Mouse (Mus musculus) gonadal fat pad, adult 2 months (tissue): Measurements from ENCODE around the gene Pax8. TPM values are rescaled to one million over a fixed set of nuclear protein-coding genes. Genes with fewer than 3 reads are reported as not detected.

Experiments used
- polyA plus RNA-seq: library from polyadenylated mRNA; depleted of rRNA; stranded (reverse); fragments of >200 nt; gene quantifications from 2 replicates; pipeline ENCODE4 v1.2.3, GENCODE M21; 2012; rRNA removed

Gene Pax8
- polyA plus RNA-seq, 1 experiment, result 91.2 TPM

Other genes with a start within 250 kb of the Pax8 start
- 0.10 and 0.22 TPM in 2 replicates for gene Il1f5, start 198.6 kb downstream of the Pax8 start, polyA plus RNA-seq
- gene Il1f10, start 184.4 kb downstream of the Pax8 start, polyA plus RNA-seq, result not detected in 2 replicates
- gene Il1rn, start 138.7 kb downstream of the Pax8 start, polyA plus RNA-seq, result 0.71 and 2.8 TPM in 2 replicates
- gene Psd4, start 108.0 kb downstream of the Pax8 start, polyA plus RNA-seq, result 11.6 and 14.2 TPM in 2 replicates